Mouse (Mus musculus): Measurements from ENCODE around the gene Cops7a.

DNA sequence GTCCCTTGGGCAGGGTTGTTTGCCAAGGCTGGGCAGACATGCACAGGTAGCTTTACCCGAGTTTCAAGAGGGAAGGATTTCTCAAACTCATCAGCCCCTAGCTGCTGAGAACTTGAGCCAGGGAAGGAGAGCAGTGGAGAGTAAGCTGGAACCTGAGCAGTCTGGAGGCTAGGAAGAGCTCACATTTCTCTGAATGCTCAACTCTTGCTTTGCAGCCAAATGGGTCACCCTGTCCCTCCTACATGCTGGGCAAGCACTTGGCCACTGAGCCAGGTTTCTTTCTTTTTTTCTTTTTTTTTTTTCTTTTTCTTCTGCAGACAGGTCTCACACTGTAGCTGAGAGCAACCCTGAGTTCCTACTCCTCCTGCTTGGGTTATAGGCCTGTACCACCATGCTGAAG lies 28.7 kb downstream of the Cops7a start:
- TF ChIP-seq POLR2A (IDR thresholded peaks at IDR 0.05; ENCODE audit: insufficient read length, low read depth) (no peak), MAX (IDR thresholded peaks at IDR 0.05; ENCODE audit: low read depth) (no peak)
